Mouse (Mus musculus) cerebellum, postnatal 4 days (tissue): ENCODE data around the gene Ggt5.

Source experiments
- DNase-seq, 2 experiments: peaks; one replicate each; pipeline ENCODE4 v3.0.0; 2022; ENCODE audit warnings: low spot score in 2 of 2, mixed read lengths in 1 of 2

Gene Ggt5

GRCm38 (mm10) chr10:75650306-75650902, 61.3 kb downstream of the Ggt5 start:
- no peak for DNase-seq

GRCm38 (mm10) chr10:75651381-75652068, 62.4 kb downstream of the Ggt5 start:
- no peak for DNase-seq

- DNase-seq: no peak
These were observed 64.9 kb downstream of the Ggt5 start for GRCm38 (mm10) chr10:75654053-75654452.

GRCm38 (mm10) chr10:75657165-75657564, 68.0 kb downstream of the Ggt5 start:
- DNase-seq: no peak

- no peak for DNase-seq
These were observed 68.6 kb downstream of the Ggt5 start for GRCm38 (mm10) chr10:75657772-75658171.

- peak in 1 of 2 experiments; percentile 70 for DNase-seq
These were observed 72.2 kb downstream of the Ggt5 start for GRCm38 (mm10) chr10:75661381-75661780.

GRCm38 (mm10) chr10:75661876-75662275, 72.7 kb downstream of the Ggt5 start:
- no peak for DNase-seq

GRCm38 (mm10) chr10:75662575-75662974, 73.4 kb downstream of the Ggt5 start:
- no peak for DNase-seq

- DNase-seq: no peak
These were observed 75.6 kb downstream of the Ggt5 start for GRCm38 (mm10) chr10:75664673-75665270.

- DNase-seq: no peak
These were observed 77.4 kb downstream of the Ggt5 start for GRCm38 (mm10) chr10:75666451-75667030.
